Mouse (Mus musculus) monocyte, adult 5-6 weeks (primary cell): Measurements from ENCODE around the gene Ppm1g. TPM values are rescaled to one million over a fixed set of nuclear protein-coding genes. Genes with fewer than 3 reads are reported as not detected.

ENCODE experiments used
- ATAC-seq: fragments of 153-309, 156-312 bp; replicated peaks from 2 replicates; pipeline ENCODE4 v1.8.0; 2017; ENCODE audit warnings: mild to moderate bottlenecking; ENCODE audit not compliant: low TSS enrichment, insufficient number of reproducible peaks, severe bottlenecking, poor library complexity, low FRiP score
- total RNA-seq: library from RNA; stranded (forward); fragments of 200-1000, 200-491, 200-594 nt; gene quantifications from 3 replicates; pipeline ENCODE4 v1.2.3, GENCODE M21; 2017

Ppm1g gene
- total RNA-seq = 124 to 184 TPM (median 154 TPM) in 3 replicates

GRCm38 (mm10) chr5:31220448-31221303, at the start of gene Ppm1g:
Gene Ppm1g, minus strand, starts transcription at chr5:31220687.
- peak; percentile 91 for ATAC-seq

GRCm38 (mm10) chr5:31267686-31268085, 47.2 kb upstream of the Ppm1g start:
- 0 out of 2 replicates have a peak, but pooled peaks have one; percentile 25 for ATAC-seq

GRCm38 (mm10) chr5:31266101-31266500, 45.6 kb upstream of the Ppm1g start:
- no peak for ATAC-seq

GRCm38 (mm10) chr5:31257616-31258015, 37.1 kb upstream of the Ppm1g start:
- no peak for ATAC-seq

- ATAC-seq = peak; percentile 69
Measured at GRCm38 (mm10) chr5:31255971-31256370, 35.5 kb upstream of the Ppm1g start.

- no peak for ATAC-seq
Measured at GRCm38 (mm10) chr5:31255381-31255780, 34.9 kb upstream of the Ppm1g start.

GRCm38 (mm10) chr5:31254901-31255300, 34.4 kb upstream of the Ppm1g start:
- no peak for ATAC-seq

- no peak for ATAC-seq
Measured at GRCm38 (mm10) chr5:31254452-31254851, 34.0 kb upstream of the Ppm1g start.

- no peak for ATAC-seq
Measured at GRCm38 (mm10) chr5:31253806-31254205, 33.3 kb upstream of the Ppm1g start.

- ATAC-seq = no peak
Measured at GRCm38 (mm10) chr5:31252795-31253545, 32.5 kb upstream of the Ppm1g start.

- no peak for ATAC-seq
Measured at GRCm38 (mm10) chr5:31252151-31252550, 31.7 kb upstream of the Ppm1g start.

GRCm38 (mm10) chr5:31251541-31252101, 31.1 kb upstream of the Ppm1g start, which contains the start of gene Krtcap3:
Gene Krtcap3, plus strand, starts transcription at chr5:31251691.
- no peak for ATAC-seq

- no peak for ATAC-seq
Measured at GRCm38 (mm10) chr5:31250716-31251115, 30.2 kb upstream of the Ppm1g start.

- no peak for ATAC-seq
Measured at GRCm38 (mm10) chr5:31242191-31242590, 21.7 kb upstream of the Ppm1g start.

- ATAC-seq = no peak
Measured at GRCm38 (mm10) chr5:31241522-31242034, 21.1 kb upstream of the Ppm1g start.

- peak; percentile 97 for ATAC-seq
Measured at GRCm38 (mm10) chr5:31240637-31241521, 20.4 kb upstream of the Ppm1g start, which contains the start of the genes Nrbp1 and Gm9970. Gene Nrbp1, plus strand, starts transcription at chr5:31240864. Gene Gm9970, minus strand, starts transcription at chr5:31241232.

GRCm38 (mm10) chr5:31226641-31227040, 6.2 kb upstream of the Ppm1g start:
- ATAC-seq = no peak

GRCm38 (mm10) chr5:31222696-31223095, 2.2 kb upstream of the Ppm1g start:
- no peak for ATAC-seq
